Mouse (Mus musculus) spleen, postnatal 14 days (tissue): ENCODE results near the gene Rbbp7.

Experiments used
- DNase-seq, 2 experiments: peaks; one replicate each; pipeline ENCODE4 v3.0.0; 2021 to 2022; ENCODE audit warnings: low spot score in 2 of 2

Rbbp7 gene

GRCm38 (mm10) chrX:162828016-162828415, 67.8 kb downstream of the Rbbp7 start:
- DNase-seq = no peak
